Mouse (Mus musculus) NIH3T3 (cell line): ENCODE results near the gene Crocc.

Experiments used
- DNase-seq: peaks from one replicate; pipeline ENCODE4 v3.0.0-alpha.2; 2012; ENCODE audit warnings: low read depth

Gene Crocc

DNA sequence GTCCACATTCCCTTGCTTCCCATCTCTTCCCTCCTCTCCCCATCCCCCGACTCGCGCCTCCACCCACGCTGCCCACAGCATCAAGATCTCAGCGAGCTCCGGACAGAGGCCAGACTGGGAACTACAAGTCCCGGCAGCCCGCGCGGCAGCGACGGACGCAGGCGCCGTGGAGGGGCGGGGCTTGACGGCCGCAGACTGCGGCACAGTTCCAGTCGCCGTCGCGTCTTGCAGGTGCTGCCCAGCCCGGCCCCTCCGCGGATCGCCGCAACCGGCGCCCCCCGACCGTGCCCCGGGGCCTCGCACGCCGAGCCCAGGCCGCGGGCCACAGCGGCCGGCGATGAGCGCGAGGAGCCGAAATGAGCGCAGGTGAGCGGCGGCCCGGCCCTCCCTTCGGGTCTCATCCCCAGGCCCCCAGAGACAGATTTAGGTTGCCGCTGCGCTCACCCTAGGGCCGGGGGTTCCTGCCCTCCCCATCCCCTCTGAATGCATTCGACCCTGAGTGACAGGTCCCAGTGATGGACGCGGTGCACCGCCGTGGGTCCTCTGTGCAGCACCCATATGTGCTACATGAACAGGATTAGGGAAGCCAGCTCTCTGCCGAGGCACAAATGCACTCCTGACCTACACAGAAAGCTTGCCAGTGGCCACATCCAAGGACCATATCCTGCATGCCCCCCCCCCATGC is 73.5 kb downstream of the Crocc start, which contains the start of gene Atp13a2:
Atp13a2 (plus strand) TSS at position 163 of the 685 bp plus-strand sequence.
- DNase-seq: peak; percentile 87

DNA sequence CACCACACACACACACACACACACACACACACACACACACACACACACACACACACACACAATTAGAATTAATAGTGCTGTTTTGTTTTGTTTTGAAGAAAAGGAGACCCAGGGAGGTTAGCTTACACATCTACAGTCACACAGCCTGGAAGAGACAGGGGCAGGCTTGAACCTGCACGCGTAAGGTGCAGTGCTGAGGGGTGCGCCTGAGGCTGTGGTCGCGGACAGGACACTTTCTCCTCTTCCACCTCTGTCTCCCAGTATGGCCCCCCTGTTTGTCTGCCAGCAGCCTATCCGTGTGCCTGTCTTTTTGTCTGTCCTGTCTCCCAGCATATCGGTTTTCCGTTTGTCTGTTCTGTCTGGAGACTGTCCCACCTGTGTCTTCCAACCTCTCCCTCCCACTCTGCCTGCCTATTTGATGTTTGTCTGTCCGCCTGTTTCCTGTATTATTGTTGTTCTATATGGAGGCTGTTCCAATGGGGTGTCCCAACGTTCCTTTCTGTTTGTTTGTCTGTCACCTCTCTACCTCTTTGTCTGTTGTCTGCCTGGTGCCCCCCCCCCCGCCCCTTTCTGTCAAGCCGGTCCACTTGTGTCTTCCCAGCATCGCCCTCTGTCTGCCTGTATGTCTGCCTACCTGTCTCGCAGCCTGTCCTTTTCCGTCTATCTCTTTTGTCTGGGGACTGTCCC is 74.2 kb downstream of the Crocc start:
- DNase-seq: no peak

DNA sequence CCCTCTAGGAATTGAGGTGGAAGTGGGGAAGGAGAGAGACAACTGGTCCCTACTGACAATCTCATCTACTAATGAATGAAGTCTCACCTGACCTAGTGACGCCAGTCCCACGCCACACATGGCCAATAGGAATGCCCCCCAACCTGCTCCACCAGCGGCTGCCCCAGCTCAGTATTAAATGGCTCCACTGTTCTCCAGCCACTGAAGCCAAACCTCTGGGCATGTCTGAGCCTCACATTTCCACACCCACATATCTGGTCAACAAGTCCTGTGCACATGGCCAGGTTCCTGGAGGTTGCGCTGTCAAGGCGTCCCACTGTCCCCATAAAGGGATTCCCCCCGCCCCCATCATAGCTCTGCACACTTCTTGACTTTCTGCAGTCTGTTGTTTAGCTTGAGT is 75.8 kb downstream of the Crocc start:
- DNase-seq: no peak

DNA sequence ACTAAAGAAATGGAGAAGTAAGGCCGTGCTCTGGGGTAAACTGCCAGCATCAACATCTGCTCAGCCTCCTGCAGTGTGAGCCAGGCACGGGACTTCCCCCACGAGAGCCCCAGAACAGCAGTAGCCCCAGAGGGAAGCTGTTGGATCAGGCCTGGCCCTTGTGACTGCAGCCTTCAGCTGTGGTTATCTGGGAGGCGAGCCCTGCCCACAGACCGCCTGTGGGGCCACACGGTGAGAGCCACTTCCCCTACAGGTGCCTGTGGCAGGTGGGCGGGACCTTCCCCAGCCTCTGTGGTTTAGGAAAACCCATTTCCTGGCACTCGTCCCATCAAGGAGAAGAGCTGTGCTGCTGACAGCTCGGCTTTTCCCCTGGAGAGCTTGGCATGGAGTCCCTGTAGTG is 76.9 kb downstream of the Crocc start:
- peak; percentile 77 for DNase-seq

DNA sequence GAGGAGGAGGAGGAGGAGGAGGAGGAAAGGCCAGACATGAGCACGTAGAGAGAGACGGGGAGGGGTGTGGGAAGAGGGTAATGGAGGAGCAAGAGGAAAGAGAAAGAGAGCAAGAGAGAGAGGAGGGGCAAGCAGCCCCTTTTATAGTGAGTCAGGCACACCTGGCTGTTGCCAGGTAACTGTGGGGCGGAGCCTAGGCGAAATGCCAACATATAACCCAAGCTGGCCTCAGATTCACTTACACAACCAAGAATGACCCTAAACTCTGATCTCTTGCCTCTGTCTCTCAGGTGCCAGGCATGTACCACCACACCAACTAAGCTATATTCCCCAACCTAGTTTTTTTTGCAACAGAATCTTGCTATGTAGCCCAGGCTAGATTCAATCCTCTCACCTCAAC is 77.5 kb downstream of the Crocc start:
- no peak for DNase-seq

DNA sequence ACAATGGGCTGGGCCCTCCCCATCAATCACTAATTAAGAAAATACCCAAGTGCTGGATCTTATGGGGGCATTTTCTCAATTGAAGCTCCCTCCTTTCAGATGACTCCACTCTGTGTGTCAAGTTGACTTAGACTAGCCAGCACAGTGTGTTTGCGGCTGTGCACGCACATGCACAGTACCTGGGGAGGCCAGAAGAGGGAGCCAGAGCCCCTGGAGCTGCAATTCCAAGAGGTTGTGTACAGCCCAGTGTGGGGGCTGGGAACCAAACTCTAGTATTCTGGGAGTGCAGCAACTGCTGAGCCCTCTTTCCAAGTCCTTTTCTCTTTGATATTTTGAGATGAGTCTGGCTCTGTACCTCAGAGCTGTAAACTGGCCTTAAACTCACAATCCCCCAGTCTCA is 78.7 kb downstream of the Crocc start:
- peak; percentile 20 for DNase-seq

DNA sequence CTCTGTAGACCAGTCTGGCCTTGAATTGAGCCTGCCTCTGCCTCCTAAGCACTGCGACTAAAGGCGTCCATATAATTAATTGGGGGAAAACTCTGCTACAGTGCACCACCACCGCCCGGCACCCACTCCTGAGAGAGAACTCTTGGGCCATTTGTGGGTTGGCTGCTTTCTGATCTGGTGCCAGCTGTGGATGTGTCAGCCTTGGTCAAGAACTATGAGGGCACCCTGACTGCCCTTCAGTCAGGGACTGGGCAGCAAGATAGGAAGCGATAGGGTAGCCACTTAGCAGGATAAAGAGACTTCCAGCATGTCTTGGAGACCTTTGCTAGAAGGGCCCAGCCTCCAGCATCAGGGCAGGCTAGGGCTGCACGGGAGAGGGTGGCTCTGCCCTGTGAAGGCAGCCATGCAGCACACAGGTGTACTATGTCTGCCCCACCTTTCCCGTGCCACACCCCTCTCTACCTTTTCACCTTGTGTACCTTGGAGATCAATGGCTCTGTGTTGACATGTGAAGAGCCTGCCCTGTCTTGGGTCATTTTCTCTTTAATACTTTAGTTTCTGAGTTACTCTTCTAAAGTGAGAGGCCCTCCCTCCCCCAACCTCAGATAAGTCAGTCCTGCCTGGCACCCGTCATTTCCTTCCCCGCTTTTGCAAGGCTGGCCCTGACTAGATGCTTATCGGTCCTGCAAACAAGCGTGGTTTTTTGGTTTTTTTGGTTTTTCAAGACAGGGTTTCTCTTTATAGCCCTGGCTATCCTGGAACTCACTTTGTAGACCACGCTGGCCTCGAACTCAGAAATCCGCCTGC is 82.3 kb downstream of the Crocc start:
- no peak for DNase-seq

DNA sequence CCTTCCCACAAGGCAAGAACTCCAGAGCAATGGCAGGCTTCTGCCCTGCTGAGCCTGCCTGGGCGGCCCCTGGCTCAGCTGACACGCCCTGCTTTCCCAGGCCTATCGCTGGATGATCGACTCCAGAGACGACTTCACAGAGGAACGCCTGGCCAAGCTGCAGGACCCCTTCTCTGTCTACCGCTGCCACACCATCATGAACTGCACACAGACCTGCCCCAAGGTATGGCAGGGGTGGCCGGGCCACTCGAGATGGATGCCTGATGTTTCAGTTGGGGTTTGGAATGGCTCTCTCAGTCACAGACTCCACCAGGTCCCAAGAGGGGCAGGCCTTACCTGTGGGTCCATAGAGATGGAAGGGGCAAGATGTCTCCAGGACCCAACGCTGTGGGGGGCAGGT is 83.1 kb downstream of the Crocc start:
- no peak for DNase-seq

DNA sequence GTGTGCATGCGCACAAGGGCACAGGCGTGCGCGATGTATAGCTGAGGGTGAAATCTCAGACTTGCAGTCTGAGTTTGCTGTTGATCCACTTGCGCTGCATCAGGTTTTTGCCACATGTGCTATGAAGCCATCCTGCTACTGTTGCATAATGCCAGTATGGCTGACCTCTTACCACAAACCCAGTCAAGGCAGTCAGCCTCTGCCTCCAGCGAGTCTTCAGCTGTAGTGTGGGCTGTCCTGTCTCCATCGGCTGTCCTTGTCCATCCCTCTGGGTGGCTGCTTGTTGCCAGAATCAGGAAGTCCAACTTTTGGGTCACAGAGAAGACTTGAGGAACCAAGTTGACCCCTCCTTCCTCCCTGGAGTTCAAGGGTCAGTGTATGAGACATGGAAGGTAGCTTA is 85.0 kb downstream of the Crocc start:
- DNase-seq: no peak

DNA sequence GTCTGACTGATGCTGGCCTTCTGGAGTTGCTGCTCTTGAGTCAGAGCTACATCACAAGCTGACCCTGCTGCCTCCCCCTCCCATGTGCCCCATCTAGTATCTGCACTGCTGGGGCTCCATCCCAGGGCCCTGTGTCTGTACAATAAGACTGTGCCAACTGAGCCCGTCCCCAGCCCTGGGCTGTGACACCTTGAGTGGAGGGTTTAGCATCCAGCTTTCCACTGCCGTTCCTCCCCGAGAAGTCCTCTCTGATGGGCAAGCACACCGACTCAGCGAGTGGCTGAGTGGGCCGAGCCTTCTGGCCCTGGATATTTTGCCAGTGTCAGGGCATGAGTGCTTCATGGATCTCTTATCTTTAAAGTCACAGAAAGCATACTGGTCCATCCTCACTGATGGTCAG is 85.9 kb downstream of the Crocc start:
- no peak for DNase-seq

DNA sequence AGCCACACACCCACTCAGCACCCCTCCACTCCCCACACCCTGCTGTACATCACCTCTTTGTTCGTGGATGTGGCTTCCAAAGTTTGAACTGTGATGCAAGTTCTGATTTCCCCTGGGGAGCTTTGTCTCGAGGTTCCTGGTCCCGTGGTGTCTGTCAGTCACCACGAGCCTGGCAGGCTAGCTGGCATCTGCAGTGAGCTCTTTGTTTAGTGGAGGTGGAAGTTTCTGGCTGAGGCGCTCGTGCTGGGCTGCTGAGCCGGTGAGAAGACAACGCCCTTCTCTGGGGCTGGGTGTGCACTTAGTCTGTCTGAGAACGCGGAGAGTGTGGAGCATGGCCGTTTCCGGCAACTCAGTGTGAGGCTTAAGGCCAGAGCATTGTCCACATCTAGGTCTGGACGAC is 88.7 kb downstream of the Crocc start:
- DNase-seq: no peak

DNA sequence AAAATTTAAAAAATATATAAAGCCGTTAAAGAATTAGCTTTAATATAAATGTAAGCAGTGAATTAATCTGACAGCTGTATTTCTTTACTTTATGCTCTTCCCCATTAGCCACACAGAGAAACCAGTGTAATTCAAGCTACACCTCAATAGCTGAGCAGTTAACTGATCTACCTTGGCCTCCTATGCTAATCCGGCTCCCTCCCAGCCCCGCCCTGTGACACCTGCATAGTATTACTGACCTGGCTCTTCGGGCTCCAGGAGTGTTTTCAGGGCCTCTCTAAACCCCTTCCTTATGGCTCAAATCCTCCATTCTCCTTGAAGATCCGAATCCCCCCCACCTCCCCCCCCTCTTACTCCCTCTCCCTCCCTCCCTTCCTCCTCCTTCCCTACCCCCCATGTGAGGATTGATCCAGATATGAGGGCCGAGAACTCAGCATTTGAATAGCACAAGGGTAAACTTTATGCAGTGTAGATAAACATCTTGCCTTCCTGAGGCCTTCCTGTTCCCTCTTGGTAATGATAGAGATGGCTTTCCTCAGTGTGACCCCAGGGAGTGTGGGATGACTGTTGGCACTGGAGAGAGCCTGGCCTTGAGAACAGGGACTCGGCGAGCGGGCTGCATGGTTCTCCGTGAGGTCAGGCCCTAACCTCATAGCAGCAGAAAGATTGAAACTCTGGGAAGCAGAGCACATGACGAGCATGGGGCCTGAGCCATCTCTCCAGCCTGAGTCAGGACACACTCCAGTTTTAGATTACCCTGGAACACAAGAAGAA is 92.8 kb downstream of the Crocc start:
- no peak for DNase-seq
